Mouse (Mus musculus) heart, postnatal 0 days (tissue): ENCODE measurements around the gene Slc29a3.

Source experiments
- CTCF ChIP-seq: IDR thresholded peaks from 2 replicates; pipeline ENCODE4 v1.5.1; 2016; ENCODE audit warnings: antibody characterized with exemption, control low read depth, low read depth
- EP300 ChIP-seq: IDR thresholded peaks from 2 replicates; pipeline ENCODE4 v1.6.1; 2016; ENCODE audit warnings: antibody characterized with exemption, low read depth

- TF ChIP-seq CTCF (no peak), EP300 (no peak)
These were observed 28.1 kb downstream of the Slc29a3 start for GRCm38 (mm10) chr10:60724496-60724895.
